Mouse (Mus musculus) heart, adult 2 months (tissue): ENCODE results near the gene Bcar3.

Experiments
- CTCF ChIP-seq: fragments of 200-600 bp; IDR thresholded peaks from 2 replicates; pipeline ENCODE4 v1.8.1; 2022; ENCODE audit warnings: antibody characterized with exemption, mild to moderate bottlenecking, moderate library complexity
- EP300 ChIP-seq: fragments of 200-500 bp; IDR thresholded peaks from 2 replicates; pipeline ENCODE4 v1.6.1; 2011; ENCODE audit warnings: low read depth, low read length, control low read depth; ENCODE audit not compliant: insufficient read depth
- POLR2A ChIP-seq: fragments of 200-500 bp; IDR thresholded peaks from 2 replicates; pipeline ENCODE4 v1.6.1; 2011; ENCODE audit warnings: mild to moderate bottlenecking, low read depth, low read length, control low read depth; ENCODE audit not compliant: insufficient read depth

DNA sequence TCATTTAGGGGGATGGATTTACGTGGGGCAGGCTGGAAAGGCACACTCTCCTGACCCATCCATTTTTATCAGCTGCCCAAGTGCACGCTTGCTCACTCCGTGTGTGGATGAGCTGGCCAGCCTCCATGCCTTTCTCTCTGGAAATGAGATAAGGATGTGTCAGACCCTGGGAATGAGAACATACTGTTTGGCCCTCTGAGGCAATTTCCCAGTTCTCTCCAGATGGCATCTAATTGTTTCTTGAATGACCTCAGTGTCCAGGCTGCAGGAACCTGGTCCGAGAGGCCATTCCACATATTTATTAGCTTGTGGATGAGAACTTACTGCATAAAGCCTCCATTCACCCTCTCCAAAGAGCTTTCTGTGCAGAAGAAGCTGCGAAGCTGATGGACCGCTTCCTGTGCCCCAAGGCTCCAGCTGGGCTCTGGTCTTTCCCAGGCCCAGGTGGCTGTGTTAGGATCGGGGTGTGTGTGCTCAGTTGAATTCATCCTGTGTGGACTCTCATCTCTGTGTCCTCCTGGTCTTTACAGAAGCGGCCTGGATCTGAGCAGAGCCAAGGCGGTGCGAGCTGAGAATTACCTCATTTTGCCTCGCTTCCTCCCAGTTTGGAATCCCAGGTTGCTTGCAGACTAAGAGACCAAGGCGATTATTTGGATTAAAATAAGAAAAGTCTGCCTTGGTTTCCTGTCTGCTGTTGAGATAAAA is 177.2 kb downstream of the Bcar3 start:
- TF ChIP-seq EP300 (0 out of 2 replicates have a peak, but pooled peaks have one; percentile 36), CTCF (no peak), POLR2A (no peak)
